In the genomic region with DNA sequence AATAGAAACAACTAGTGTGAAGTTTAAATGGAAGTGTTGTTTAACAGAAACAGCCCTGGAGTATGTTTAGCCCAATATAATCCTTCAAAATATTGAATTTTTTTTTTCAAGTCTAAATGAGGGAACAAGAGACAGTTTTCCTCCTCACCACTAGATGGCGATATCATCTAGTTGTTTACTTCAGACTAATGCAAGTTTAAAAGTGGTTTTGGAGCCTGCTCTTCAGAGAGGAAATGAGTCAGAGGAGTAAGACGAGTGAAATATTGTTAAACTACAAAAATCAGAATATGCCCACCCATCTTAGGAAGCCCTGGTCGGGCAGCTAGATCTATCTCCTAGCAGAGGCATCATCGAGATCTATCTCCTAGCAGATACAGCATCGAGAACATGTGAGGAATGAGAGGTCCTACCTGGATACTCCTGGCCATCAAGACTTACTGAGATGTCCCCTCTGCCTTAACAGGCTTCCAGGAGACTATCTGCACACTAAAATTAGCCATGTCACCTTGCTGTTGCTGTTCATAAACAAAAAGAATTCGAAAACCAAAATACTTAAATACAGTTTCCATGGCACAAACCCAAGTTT, we compare ENCODE assay signal across 7 mouse cellular contexts.
DNase-seq lines count a peak whose midpoint lies in the region; ATAC-seq and TF ChIP-seq lines count a peak whose summit lies in the region.

No protein-coding gene starts in this region.

- H3K27ac ChIP-seq in hindbrain, embryonic 14.5 days: no peak overlapping the region
- no peak overlapping the region for H3K27ac ChIP-seq in hindbrain, embryonic 10.5 days
- no peak overlapping the region for H3K27ac ChIP-seq in embryonic facial prominence, embryonic 14.5 days (replicated peaks; ENCODE audit: low read depth, low read length)

- H3K9ac ChIP-seq in hindbrain, embryonic 14.5 days: no peak overlapping the region
- H3K9ac ChIP-seq in embryonic facial prominence, embryonic 14.5 days (ENCODE audit: low read depth, low read length): no peak overlapping the region

- H3K36me3 ChIP-seq in hindbrain, embryonic 14.5 days (replicated peaks; ENCODE audit: control insufficient read depth, insufficient read depth): no peaks in the 10 kb centered on the region
- no peaks in the 10 kb centered on the region for H3K36me3 ChIP-seq in hindbrain, embryonic 10.5 days
- H3K36me3 ChIP-seq in E14TG2a.4 (ENCODE audit: insufficient read depth, low read length): no peaks in the 10 kb centered on the region
- no peaks in the 10 kb centered on the region for H3K36me3 ChIP-seq in embryonic facial prominence, embryonic 14.5 days (ENCODE audit: control insufficient read depth, insufficient read depth, low read length)

- no peak overlapping the region for H3K4me2 ChIP-seq in hindbrain, embryonic 14.5 days (replicated peaks)
- H3K4me2 ChIP-seq in embryonic facial prominence, embryonic 14.5 days (ENCODE audit: low read depth, low read length): no peak overlapping the region

- peak; percentile 77 for TF ChIP-seq CTCF in E14TG2a.4 (conservative IDR thresholded peaks at IDR 0.05; ENCODE audit: low read length)

- ATAC-seq in hindbrain, embryonic 14.5 days (ENCODE audit: low FRiP score): no peak
- ATAC-seq in embryonic facial prominence, embryonic 14.5 days (ENCODE audit: low read depth): peak; percentile 50; the same call in 1 of the 2 replicates
- ATAC-seq in megakaryocyte progenitor cell, adult 5-6 weeks (replicated peaks; ENCODE audit: poor library complexity): peak; percentile 89

- no peaks in the 10 kb centered on the region for H3K27me3 ChIP-seq in hindbrain, embryonic 14.5 days (ENCODE audit: control insufficient read depth, insufficient read depth, low read length)
- no peaks in the 10 kb centered on the region for H3K27me3 ChIP-seq in hindbrain, embryonic 10.5 days (ENCODE audit: insufficient read depth, poor library complexity, severe bottlenecking)
- 0 out of 2 replicates have a peak, but pooled peaks cover 4% of the 10 kb centered on the region for H3K27me3 ChIP-seq in E14TG2a.4 (ENCODE audit: insufficient read depth, low read length)
- no peaks in the 10 kb centered on the region for H3K27me3 ChIP-seq in embryonic facial prominence, embryonic 14.5 days (replicated peaks; ENCODE audit: control insufficient read depth, insufficient read depth, low read length)

- DNase-seq in hindbrain, embryonic 14.5 days (ENCODE audit: low spot score): peak; percentile 86
- DNase-seq in hindbrain, embryonic 10.5 days (ENCODE audit: low spot score): no peak
- peak; percentile 91 for DNase-seq in 3T3-L1 (ENCODE audit: low read depth, low spot score)
- DNase-seq in embryonic facial prominence, embryonic 14.5 days (ENCODE audit: low spot score): peak; percentile 86
- DNase-seq in urinary bladder, adult 2 months (ENCODE audit: low spot score): no peak

- H3K9me3 ChIP-seq in hindbrain, embryonic 14.5 days (ENCODE audit: control insufficient read depth, low read length): no peaks in the 10 kb centered on the region
- H3K9me3 ChIP-seq in hindbrain, embryonic 10.5 days: no peaks in the 10 kb centered on the region
- H3K9me3 ChIP-seq in E14TG2a.4 (ENCODE audit: low read length): no peaks in the 10 kb centered on the region
- no peaks in the 10 kb centered on the region for H3K9me3 ChIP-seq in embryonic facial prominence, embryonic 14.5 days (ENCODE audit: control insufficient read depth, low read length)

- 51% methylated on average over 6 of the region's 6 CpGs for WGBS in hindbrain, embryonic 14.5 days
- 50% methylated on average over 6 of the region's 6 CpGs for WGBS in hindbrain, embryonic 10.5 days
- 45% methylated on average over 6 of the region's 6 CpGs for WGBS in embryonic facial prominence, embryonic 14.5 days

- H3K4me1 ChIP-seq in hindbrain, embryonic 14.5 days (replicated peaks; ENCODE audit: control insufficient read depth, insufficient read depth, low read length): no peaks in the 10 kb centered on the region
- H3K4me1 ChIP-seq in hindbrain, embryonic 10.5 days (replicated peaks): no peaks in the 10 kb centered on the region
- H3K4me1 ChIP-seq in E14TG2a.4 (replicated peaks; ENCODE audit: low read depth, low read length): no peaks in the 10 kb centered on the region
- no peaks in the 10 kb centered on the region for H3K4me1 ChIP-seq in embryonic facial prominence, embryonic 14.5 days (ENCODE audit: control insufficient read depth, insufficient read depth, low read length)

- no peak overlapping the region for H3K4me3 ChIP-seq in hindbrain, embryonic 14.5 days (replicated peaks; ENCODE audit: low read length)
- no peak overlapping the region for H3K4me3 ChIP-seq in hindbrain, embryonic 10.5 days
- H3K4me3 ChIP-seq in E14TG2a.4 (replicated peaks; ENCODE audit: low read length): no peak overlapping the region
- no peak overlapping the region for H3K4me3 ChIP-seq in embryonic facial prominence, embryonic 14.5 days (ENCODE audit: low read depth, low read length)

Comparison
In these comparisons a context has a peak if more than half of its experiments do, and no peak if none do; other contexts are left out.
1. DNase-seq: peak in hindbrain, embryonic 14.5 days (single experiment), 3T3-L1 (single experiment) and embryonic facial prominence, embryonic 14.5 days (single experiment); none in hindbrain, embryonic 10.5 days (single experiment) and urinary bladder, adult 2 months (single experiment).